Mouse (Mus musculus) induced T-regulatory cell, adult 2 months (primary cell): ENCODE measurements at regions not wholly inside any gene's neighbourhood (a gene's known extent, or its start where the extent isn't known, plus 50 kb on each side); places are given as distances from the start of the nearest gene placed in this dataset.

ENCODE experiments used
- DNase-seq: peaks from one replicate; pipeline ENCODE4 v3.0.0-alpha.2; 2012; ENCODE audit warnings: low read depth

DNA sequence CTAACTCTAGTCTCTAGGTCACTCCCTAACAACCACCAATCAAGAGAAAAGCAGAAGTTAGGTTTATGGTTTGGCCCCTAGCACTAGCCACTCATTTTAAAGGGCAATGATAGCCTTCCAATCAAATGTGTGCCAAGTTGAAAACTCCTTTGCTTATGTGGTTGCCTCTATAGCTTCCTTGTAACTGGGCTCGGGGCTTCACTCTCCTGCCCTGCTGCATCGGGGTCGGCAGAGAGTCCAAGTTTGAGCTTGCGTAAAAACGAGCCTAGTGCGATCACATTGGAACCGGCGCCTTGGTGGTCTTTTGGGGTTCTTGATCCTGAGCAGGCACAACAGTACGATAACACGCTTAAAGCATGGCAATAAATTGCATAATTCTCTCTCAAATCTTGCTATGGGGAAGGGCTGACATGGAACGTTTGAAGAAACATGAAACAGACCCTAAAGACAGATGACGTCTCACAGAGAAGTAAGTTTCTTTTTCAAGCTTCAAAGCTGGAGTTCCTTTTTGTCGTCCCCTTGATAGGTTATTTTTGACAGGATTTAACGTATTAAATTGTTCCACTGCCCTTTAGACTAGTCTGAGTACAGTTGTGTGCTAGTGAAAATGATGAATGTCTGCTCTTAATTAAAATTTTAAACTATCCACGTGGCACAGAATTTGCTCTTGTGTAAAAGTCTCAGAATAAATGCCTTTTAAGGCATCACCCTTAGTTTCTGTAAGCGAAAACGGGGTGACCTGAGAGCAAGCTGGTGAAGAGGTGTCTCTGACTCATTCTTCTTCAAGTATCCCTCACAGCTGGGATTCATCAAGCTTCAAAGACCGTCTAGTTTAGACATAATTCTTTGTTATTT lies 52.0 kb downstream of the 4930426L09Rik start:
- peak; percentile 37 for DNase-seq

DNA sequence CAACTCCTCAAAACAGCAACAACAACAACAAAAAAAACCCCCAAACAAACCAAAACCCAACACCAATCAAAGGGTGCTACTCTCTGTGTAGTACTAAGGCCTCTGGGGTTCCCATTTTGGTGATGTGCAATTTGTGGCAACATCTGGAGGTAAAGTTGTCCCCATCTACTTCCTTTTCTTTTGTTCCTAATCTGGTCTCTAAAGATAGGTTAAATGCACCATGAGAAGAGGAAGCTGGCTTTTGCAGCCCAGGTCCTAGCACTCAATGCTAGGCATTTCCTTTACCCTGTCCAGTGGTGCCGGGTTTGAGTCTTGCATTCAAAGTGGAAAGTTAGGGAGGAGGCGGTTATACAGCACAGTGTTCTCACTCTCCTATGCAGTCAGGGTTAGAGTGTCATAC lies 57.4 kb downstream of the 4930426L09Rik start:
- no peak for DNase-seq

- peak; percentile 22 for DNase-seq
Measured at GRCm38 (mm10) chr2:19057859-19058258, 59.7 kb downstream of the 4930426L09Rik start.

DNA sequence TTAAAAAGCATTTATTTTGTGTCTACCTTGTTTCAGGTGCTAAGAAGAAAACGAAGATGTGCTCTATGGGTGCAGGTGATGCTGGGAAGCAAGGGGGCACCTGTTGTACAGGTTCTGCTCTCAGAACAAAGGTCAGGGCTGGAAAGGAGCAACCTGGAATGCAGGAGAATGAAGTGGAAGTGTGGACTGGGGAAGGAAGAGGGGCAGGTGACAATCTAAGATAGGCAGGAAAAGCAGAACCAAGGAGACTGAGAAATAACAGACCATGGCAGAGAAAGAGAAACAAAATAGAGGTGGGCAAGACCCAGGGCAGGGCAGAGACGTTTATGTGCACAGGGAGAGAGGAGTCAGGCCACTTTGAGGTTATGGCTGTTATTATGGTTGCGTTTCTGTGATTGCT lies 60.6 kb downstream of the 4930426L09Rik start:
- no peak for DNase-seq

- DNase-seq, result peak; percentile 24
Measured at GRCm38 (mm10) chr2:19059246-19059645, 61.1 kb downstream of the 4930426L09Rik start.

DNA sequence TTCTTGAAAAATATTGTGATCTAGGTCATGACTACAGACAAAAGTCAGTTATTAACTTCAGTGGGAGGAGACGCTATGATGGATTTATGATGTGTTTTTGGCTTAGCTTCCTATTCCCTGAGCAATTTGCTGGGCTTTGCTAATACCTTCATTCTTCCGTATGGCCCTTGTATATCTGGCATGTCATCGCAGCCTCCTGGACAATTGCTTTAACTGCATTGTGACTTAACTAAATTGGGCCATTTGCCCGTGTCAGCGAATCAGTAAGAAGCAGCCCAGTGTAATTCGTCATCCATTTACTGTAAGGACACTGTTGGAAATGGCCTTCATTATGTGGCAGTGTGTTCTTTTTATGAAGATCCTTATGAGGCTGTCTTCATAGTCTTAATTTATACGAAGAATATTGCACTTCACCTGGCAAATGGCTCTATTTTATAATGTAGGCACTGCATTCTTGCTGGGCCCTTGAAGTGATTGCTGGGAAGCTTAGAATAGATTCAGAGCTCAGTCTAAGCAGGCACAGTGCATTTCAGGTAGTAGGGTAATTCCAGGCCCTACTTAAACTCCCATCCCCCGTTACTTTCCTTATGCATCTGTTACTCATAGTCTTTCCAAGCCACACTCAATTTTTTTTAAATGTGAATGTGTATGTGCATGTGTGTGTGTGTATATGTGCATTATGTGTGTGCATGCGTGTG lies 62.2 kb downstream of the 4930426L09Rik start:
- no peak for DNase-seq

DNA sequence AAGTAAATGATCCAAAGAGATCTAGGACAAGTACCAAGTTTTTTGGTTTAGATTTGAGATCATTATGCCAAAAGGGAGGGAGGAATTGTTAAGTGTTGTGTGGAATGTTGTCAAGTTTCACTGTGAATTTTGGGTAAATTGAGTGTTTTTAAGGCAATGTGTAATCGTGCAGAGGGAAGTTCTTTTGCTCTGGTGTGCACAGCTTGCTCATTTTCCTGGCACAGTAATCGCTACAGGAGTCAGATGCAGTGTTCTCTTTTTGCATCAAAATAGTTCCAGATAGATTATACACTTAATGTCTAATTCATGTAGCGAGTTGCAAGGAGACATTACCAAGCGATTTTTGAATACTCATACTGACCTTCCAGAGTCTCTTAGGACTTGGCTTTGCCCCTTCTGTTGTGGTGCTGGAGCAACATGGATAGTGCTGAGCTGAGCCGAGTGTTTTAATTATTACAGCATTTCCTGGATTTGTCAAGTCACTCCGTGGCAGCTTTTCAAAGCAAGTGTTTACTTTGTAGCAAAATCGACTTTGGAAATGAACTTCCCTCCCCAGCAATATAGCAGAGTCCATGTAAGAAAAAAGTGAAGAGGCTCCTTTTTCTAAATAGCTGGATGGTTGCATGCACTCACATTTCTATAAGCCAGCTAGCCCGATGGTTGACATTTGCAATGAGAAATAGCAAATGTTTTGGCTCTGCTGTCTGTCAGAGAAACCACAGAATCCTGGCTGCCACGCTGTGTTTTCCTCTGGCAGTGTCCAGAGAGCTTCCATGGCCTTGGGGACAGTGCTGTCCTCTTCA lies 66.6 kb downstream of the 4930426L09Rik start:
- no peak for DNase-seq

- DNase-seq, result peak; percentile 16
Measured at GRCm38 (mm10) chr2:19065511-19065910, 67.4 kb downstream of the 4930426L09Rik start.

DNA sequence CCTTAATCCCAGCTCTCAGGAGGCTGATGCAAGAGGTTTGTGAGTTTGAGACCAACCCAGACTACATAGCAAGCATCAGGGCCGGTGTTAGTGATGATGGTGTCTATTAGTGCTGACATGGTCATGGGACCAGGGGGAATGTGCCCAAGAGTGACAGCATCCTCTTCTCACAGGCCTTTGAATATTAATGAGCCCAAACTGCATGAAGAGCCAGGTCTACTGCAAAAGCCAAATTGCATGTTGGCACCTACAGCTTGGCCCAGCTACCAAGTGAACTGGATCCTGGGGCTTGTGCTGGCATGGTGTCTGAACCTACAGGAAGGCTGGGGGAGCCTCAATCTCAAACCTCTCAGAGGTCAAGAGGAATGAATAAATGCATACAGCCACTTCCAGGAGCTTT lies 70.0 kb downstream of the 4930426L09Rik start:
- DNase-seq, result no peak

DNA sequence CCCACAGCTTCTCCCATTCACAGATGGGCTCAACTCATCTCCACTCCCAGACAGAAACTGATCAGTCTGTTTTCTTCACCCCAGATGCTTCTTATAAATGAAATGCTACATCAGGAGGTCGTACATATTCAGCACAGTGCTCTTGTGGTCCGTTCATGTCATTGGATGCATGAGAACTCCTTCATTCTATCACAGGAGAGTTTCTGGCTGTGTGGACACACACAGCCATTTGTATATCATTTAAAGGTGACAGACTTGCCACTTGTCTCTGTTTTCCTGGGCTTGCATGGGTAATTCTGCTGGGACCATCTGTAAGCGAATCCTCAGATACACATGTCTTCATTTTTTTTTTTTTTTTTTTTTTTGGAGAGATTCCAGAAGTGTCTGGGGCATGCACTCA lies 85.7 kb downstream of the 4930426L09Rik start:
- no peak for DNase-seq

- DNase-seq, result no peak
Measured at GRCm38 (mm10) chr2:19085105-19085504, 87.0 kb downstream of the 4930426L09Rik start.

- DNase-seq, result no peak
Measured at GRCm38 (mm10) chr2:19086167-19086566, 88.0 kb downstream of the 4930426L09Rik start.

DNA sequence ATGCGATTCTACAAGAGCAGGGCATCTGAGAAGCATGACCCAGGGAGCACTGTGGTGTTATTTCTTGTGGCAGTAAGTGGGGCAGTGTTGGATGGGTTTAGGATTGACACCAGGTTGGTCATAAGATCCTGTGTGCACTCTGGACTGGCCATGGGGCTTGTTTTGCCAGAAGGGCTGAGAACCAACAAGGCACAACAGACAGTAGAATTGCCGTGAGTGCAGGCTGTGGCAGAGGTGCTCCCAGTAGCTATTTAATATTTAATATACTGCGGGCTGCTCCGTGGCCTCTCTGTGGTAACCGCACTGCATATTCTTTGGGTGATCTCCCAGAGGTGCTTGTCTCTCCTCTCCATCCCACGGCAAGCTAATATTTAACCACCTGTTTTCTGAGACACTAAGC lies 88.5 kb downstream of the 4930426L09Rik start:
- DNase-seq, result no peak

- no peak for DNase-seq
Measured at GRCm38 (mm10) chr2:19099384-19099783, 99.7 kb upstream of the Armc3 start.

DNA sequence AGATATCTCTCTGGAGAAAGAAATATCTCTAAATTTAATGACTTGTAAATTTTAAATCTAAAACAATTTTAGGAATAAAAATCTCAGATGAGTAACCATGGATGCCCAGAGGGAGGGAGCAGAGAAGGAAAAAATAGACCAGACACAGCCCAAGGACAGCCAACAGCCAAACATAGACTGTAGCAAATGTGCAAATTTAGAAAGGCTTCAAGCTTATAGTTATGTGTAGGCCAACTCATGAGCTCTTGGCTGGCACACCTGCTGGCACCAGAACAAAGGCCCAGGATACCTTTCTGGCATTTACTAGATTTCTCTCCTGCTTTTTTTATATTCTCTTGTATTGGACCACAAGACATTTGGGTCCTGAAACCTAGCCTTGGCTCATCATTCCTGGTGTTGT lies 90.3 kb upstream of the Armc3 start:
- DNase-seq, result no peak

DNA sequence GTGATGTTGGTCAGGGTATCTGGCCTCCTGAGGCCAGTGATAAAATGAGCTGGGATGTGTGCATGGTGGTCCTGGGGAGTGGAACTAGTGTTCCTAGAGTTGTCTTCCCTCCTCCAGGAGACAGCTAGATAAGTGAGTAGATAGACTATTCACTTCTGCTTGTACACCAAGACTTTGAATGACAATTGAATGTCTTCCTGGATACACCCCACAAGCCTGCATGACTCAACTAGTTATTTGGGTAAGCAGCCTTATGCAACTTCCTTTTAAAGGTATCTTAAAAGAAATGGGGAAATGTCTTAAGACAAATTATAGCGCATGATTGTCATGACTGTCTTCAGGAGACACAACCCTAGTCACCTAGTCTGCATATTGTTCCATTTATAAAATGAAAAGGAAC lies 79.2 kb upstream of the Armc3 start:
- DNase-seq, result no peak

DNA sequence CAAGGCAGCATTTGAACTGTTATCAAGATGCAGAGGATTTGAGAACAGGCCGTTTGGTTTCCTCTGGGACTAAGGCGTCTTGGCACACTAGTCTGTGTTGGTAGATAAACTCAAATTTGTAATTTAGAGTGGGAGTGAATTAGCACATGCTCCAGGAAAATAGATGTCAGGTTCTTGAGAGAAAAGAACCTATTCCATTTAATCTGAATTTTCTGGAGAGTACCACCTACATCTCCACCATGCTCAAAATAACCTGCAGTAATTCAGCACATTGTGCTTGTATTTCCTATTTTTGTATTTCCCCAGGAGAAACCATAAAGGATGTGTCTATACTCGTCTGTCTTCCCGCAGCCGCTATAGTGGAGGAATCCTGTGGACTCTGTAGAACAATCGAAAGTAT lies 66.2 kb upstream of the Armc3 start:
- DNase-seq, result no peak

GRCm38 (mm10) chr2:19142586-19142985 lies 56.5 kb upstream of the Armc3 start:
- DNase-seq, result no peak

- DNase-seq, result no peak
Measured at GRCm38 (mm10) chr2:19145412-19145811, 53.7 kb upstream of the Armc3 start.

DNA sequence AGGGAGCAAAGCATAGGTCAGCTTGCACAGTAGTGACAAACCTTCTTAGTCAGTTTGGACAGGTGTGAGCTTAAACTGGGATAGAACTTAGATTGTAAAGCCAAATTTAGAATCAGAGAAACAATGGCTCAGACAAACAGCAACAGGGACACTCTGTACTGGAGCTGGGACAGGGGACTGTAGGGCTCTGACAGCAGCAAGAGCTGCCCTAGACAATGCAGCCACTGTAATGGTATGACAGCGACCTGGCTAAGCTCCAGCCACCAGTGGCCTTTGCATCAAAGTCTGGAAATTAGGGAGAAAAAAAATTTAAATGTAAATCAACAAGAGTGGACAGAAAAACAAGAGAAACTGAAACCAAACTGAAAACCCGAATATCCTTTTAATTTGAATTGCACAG lies 53.2 kb upstream of the Armc3 start:
- DNase-seq, result no peak

DNA sequence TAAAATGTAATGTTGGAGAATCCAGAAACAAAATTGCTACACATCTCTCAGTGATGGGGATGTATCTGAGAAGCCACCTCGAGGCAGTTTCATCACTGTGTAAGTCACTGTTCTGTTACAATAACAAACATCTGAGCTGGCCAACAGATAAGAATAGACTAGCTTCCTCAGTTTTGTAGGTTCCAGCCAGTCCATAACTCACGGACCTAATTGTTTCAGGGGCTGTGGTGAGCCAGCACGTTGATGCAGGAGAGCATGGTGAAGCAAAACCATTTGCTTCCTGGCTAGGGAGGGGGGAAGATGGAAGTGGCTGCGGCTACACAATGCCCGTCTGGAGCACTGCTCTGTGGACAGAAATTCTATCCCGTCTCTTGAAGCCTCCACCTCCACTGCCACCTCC lies 52.8 kb upstream of the Armc3 start:
- no peak for DNase-seq

GRCm38 (mm10) chr2:19148812-19149211 lies 50.3 kb upstream of the Armc3 start:
- no peak for DNase-seq
